Mouse (Mus musculus) ovary, postnatal 10 days (tissue): ENCODE measurements at regions not wholly inside any gene's neighbourhood (a gene's known extent, or its start where the extent isn't known, plus 50 kb on each side); places are given as distances from the start of the nearest gene placed in this dataset.

Source experiments
- DNase-seq: peaks from one replicate; pipeline ENCODE4 v3.0.0; 2022; ENCODE audit warnings: low spot score

DNA sequence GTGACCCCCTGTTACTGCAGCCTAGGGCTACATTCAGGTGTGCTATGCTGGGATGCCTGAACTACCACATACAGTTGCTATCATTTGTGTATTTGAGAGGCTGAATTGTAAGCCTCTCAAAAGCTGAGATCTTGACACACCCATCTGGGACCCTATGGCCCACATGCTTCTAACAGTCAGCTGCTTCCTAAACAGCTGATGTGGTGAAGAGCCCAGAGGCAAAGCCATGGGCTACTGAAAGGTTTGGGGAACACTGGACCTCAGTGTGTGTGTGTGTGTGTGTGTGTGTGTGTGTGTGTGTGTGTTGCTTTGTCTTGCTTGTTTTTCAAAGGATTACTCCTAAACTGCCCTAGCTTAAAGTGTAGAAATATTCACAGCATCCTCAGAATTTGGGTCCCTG is 75.0 kb downstream of the Lbh start:
- DNase-seq = no peak

- no peak for DNase-seq
Observed at GRCm38 (mm10) chr17:72993626-72994025, 75.5 kb downstream of the Lbh start.

GRCm38 (mm10) chr17:72996539-72996938 is 78.4 kb downstream of the Lbh start:
- no peak for DNase-seq

DNA sequence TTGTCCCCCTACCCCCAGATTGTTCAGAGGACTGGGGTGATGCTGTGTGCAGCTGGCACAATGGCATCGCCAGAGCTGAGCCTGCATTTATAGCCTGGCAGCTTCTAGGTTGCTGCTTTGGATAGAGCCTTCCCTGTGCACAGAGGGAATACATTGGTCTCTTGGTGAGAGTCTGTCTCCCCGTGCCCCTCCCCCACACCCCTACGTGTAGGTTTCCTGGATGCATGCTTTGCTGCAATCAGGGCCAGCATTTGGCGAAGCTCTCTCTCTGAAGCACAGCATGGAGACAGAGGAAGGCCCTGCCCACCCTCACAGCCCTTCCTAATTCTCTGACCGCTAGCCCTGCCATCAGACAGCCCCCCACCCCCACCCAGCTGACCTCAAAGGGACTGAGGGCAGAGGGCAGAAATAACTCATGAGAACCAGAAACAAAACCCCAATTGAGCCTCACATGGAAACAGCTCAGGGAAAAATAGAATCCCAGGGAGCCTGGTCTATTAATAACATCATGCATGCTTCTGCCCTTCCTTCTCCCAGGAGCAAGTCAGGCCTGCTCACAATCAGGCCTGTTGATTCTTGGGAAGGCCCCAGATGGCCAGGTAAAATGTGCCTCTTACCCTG is 79.3 kb downstream of the Lbh start:
- no peak for DNase-seq

DNA sequence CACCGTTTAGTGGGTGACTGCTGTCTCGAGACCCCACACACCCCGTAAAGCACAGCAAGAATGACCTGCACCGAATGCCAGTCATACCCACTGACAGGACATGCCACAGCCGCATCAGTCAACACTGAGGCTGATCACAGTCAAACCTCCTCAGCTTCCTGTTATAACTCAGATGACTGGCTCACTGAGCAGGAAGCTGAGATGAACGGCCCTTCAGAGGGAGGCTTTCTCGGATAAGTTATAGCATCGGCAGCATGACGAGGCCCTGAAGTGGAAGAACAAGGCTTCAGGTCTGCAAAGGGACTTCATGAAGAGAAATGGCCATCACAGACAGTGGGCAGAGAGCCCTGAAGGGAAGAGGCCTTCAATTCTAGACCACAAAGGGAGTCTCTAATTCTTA is 87.0 kb downstream of the Lbh start:
- DNase-seq = no peak

DNA sequence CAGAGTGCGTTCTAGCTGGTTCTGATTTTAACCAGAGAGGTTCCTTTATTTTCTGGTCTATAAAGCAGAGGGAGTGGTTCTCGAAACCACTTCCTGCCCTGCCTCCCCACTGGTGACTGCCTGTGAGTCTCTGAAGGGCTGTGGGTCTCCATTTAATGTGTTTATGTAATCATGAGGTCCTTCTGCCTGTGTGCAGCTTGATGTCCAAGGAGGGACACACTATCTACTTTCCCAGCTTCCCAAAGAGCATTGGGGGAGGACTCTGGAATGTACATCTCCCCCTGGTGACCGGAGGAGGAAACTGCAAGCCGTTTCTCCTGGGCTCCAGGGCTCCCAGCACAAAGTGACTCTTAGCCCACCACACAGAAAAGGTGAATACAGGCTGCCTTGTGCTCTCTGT is 90.8 kb downstream of the Lbh start:
- DNase-seq = no peak

- no peak for DNase-seq
Observed at GRCm38 (mm10) chr17:73009962-73010361, 91.9 kb downstream of the Lbh start.

DNA sequence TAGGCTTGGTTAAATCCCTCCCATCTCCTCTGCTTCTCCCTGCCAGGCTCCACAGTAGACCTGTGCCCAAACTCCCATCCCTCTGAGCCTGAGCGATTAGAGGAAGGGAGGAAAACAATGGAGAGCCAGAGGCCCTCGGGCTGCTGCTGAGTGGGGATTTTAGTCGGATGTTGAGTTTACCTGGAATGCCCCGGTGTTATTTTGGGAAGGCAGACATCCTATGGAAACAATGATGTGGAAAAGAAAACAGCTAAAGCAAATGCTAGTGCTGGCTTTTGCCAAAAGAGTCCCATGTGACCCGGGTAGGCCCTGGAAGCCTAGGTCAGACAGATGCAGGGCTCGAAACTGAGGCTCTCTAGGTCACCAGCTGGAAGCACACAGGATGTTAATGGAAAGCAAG is 94.3 kb downstream of the Lbh start:
- no peak for DNase-seq

DNA sequence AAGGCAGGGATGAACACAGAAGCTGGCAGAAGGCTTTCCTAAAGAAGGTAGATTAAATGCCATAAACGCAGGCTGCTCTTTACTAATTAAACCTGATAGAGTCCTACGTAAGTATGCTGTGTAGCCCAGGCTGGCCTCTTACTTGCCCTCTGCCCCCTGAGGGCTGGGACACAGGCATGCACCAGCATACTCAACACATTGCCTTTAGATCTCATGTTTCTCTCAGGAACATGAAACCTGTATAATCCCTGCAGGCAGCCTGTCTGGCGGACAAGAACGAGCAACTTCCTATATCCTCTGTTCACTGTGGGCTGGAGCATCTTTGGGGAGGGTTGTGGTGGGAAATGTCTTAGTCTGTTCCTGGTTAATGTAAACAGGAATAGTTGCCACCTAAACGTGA is 94.8 kb upstream of the Lclat1 start:
- DNase-seq = no peak

- no peak for DNase-seq
Observed at GRCm38 (mm10) chr17:73014090-73014853, 93.5 kb upstream of the Lclat1 start.

DNA sequence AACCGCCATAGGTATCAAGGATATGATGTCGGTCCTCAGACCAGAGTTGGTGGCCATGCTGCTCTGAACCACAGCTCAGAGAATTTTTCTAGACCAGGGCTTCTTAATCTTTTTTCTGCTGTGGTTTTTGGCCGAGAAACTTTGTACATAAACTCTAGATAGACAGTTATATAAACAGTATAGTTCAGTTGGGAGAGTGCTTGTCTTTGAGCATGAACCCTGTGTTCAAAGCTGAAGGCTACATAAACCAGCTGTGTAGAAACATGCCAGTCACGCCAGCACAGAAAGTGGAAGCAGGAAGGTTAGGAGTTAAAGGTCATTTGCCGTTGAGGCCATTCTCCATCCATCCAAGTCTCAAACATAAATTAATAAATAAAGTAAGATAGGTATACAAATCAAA is 90.6 kb upstream of the Lclat1 start:
- no peak for DNase-seq

DNA sequence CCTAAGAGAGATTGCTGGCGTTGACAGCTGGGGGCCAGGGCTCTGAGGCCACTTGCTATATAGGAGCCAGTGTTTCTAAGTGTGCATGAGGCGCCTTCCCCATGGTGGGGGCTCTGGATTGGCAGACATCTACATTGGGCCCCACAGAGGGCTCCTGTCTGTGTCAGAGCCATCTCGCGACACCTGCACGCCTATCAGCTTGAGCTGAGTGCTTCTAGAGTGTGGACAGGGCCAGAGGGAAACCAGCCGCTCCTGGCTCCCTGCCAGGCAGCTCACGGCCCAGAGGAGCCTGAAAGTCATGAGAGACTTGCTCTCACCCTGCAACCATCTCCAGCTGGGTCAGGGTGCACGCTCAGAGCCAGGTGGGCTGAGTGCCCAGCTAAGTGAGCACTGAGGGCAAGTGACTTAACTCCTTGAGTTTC is 85.1 kb upstream of the Lclat1 start:
- peak; percentile 22 for DNase-seq

- no peak for DNase-seq
Observed at GRCm38 (mm10) chr17:73023362-73024107, 84.2 kb upstream of the Lclat1 start.

DNA sequence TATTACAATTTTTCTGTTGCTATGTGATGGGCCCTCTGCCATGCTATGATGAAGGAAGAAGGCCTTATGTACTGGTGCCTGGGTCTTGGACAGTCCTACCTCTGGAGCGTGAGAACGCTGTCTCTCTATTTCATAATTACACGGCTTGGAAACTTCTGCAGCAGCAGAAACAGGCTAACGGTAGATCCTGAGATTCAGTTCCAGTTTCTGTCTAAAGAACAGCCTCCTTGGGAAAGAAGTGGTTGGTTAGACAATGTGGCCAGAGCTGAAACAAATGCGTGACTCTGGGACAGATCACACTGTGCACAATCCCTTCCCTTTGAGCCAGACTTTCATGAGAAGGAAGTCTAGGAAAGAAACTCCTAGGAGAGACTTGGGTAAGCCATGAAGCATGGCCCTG is 80.7 kb upstream of the Lclat1 start:
- no peak for DNase-seq

DNA sequence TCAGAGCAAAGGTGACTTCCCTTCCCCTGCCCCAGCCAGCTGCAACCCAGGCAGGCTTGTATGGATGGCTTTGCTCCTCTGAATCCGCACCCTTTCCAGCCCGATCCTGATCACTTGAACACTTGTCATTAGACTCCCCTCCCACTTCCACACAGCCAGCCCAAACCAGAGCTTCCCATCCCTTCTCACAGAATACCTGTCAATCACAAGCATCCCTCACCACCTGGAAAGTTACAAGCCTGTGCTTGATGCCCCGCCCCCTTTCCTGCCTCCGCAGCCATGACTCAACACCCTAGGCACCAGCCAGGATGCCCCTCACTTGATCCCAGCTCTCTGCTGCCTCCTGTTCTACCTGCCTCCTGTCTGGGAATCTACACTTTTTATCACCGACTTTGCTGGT is 76.0 kb upstream of the Lclat1 start:
- DNase-seq = no peak

DNA sequence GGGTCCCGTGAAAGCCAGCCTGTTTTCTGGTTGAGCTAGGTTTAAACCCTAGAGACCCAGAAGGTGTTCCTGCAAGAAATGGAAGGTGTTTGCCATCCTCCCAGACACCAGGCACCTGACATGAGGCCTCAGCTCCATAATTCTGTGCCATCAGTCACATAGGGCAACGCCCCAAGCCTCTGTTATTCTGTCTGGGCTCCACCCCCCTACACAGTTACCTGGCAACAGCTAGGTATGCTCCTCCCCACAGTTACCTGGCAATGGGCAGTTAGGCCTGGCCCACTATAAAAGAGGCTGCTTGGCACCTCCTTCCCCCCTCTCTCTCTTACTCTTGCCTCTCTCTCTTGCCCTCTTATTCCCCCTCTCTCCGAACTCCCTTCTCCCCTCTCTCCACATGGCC is 75.5 kb upstream of the Lclat1 start:
- no peak for DNase-seq

DNA sequence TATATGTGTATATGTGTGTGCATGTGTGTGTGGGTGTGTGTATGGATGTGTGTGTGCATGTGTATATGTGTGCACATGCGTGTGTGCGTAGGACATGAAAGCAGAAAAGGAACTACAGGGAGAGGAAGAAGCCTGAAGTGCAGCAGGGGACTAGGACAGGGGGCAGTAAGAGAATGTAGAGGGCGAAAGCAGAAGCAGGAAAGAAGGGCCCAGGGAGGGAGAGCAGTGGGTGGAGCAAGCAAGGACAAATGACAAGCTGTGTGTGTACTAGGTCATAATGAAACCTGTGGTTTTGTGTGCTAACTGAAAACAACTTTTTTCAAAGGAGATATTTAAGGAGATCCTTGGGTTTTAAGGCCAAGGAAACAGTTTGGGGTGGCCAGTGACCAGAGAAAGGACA is 73.4 kb upstream of the Lclat1 start:
- DNase-seq = no peak

DNA sequence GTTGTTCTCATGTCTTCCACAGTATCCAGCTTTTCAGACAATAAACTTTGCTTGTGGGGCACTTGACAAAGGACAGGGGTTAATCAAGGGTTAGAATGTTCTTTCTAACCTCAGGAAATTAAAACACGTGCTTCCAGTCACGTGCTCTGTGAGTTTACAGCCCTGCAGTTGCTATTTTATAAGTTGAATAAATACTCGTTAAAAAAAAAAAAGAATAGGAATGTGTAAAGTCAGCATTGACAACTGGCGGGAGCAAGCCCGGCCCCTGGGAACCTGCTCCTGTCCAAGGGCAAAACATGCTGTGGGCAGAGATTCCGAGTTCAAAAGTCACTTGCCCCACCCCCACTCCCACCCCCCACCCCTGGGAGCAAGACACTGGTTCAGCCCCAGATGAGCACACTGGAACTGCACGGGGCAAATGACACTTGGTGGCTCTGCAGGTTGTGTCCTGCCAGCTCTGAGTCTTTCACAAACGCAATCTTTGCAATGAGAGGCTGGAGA is 72.8 kb upstream of the Lclat1 start:
- DNase-seq = no peak

- no peak for DNase-seq
Observed at GRCm38 (mm10) chr17:73036845-73037244, 70.9 kb upstream of the Lclat1 start.

DNA sequence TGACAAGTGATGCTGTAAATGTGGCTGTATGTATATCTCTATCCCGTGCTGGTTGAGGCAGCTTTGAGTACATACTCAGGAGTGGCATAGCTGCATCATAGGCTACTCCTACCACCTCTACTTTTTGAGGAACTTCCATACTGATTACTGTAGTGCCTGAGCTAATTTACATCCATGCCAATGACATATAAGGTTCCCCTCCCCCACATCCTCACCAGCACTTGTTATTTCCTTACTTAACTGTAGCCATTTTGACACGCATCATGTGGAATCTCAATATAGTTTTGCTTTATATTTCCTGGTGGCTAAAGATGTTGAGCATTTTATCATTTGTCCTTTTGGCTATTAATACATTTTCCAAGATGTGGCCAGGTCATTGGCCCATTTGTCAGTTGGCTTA is 69.2 kb upstream of the Lclat1 start:
- DNase-seq = no peak

DNA sequence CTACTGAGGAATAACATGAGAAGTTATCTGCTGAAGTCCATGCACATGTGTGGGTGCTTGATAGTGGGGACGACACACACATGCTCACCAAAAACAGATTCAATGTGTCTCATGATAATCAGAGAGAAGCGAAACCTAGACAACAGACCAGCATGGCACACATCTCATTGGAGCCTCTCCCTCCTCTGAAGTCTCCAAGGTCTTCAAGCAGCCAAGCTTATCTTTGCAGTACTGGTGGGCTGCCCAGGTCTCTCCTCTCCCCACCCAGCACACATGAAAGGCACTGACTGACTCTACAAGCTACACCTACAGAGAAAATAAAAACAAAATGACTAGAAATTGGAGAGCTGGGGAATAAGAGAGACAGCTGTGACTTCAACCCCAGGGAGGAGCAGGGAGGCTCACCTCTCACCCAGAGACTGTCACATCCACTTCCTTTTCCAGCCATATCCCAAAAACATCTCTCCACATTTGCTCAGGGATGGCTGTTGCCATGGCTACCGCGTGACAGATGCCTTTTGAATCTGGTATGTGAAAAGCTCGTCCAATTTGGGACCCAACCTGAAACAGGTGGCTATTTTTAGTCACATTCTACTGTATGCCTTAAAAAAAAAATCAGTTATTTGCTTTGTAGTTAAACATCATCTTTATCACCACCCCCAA is 62.7 kb upstream of the Lclat1 start:
- DNase-seq = no peak

- no peak for DNase-seq
Observed at GRCm38 (mm10) chr17:73046985-73047384, 60.8 kb upstream of the Lclat1 start.

GRCm38 (mm10) chr17:73048164-73048563 is 59.6 kb upstream of the Lclat1 start:
- no peak for DNase-seq
